Mouse (Mus musculus) brain, embryonic 14.5 days (tissue): ENCODE results near the gene Pitpnc1.

Source experiments
- CTCF ChIP-seq: fragments of 200-500 bp; IDR thresholded peaks from 2 replicates; pipeline ENCODE4 v1.5.1; 2012; ENCODE audit warnings: inconsistent platforms, mild to moderate bottlenecking, moderate library complexity, borderline replicate concordance; ENCODE audit not compliant: insufficient read depth, insufficient read length; ENCODE audit errors: extremely low read depth
- POLR2A ChIP-seq: fragments of 200-500 bp; IDR thresholded peaks from 2 replicates; pipeline ENCODE4 v1.6.1; 2012; ENCODE audit warnings: mild to moderate bottlenecking, inconsistent platforms, borderline replicate concordance; ENCODE audit not compliant: poor library complexity, insufficient read depth, insufficient read length, severe bottlenecking; ENCODE audit errors: extremely low read depth

DNA sequence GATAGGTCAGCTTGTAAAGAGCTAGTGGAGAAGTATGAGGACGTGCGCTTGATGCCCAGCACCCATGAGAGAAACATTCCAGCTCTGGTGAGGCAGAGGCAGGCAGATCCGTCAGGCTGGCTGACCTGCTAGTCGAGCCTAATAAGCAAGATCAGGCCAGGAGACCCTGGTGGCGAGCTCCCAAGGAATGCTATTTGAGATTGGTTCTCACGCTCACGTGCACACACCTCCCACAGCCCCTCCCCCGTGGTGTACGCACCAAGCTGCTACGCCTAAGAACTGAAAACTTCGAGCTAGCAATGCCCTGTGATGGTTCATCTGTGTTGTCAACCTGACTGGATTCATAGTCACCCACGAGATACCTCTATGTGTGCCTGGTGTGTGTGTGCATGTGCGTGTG is 148.3 kb downstream of the Pitpnc1 start:
- no peak for TF ChIP-seq CTCF
- TF ChIP-seq POLR2A: no peak
